Mouse (Mus musculus) ZHBTc4 (cell line): ENCODE measurements around the gene Rps4x.

ENCODE experiments used
- DNase-seq: peaks from one replicate; pipeline ENCODE4 v3.0.0-alpha.2; 2011; ENCODE audit warnings: low read depth, low spot score

Gene Rps4x

GRCm38 (mm10) chrX:102188712-102189497, at the start of gene Rps4x:
TSS of gene Rps4x (minus strand) at chrX:102189394.
- peak; percentile 85 for DNase-seq

- DNase-seq = peak; percentile 78
Observed at GRCm38 (mm10) chrX:102219126-102219525, 29.9 kb upstream of the Rps4x start.

GRCm38 (mm10) chrX:102215356-102215755, 26.2 kb upstream of the Rps4x start:
- peak; percentile 81 for DNase-seq

GRCm38 (mm10) chrX:102190840-102191239, 1.6 kb upstream of the Rps4x start:
- DNase-seq = peak; percentile 11

GRCm38 (mm10) chrX:102189581-102189980, 387 bp upstream of the Rps4x start:
- DNase-seq = peak; percentile 3

GRCm38 (mm10) chrX:102187023-102187699, 2.0 kb downstream of the Rps4x start:
- DNase-seq = peak; percentile 33

- peak; percentile 42 for DNase-seq
Observed at GRCm38 (mm10) chrX:102182575-102182974, 6.6 kb downstream of the Rps4x start.

- DNase-seq = no peak
Observed at GRCm38 (mm10) chrX:102175538-102176287, 13.5 kb downstream of the Rps4x start.

GRCm38 (mm10) chrX:102170900-102171299, 18.3 kb downstream of the Rps4x start:
- DNase-seq = no peak

- peak; percentile 3 for DNase-seq
Observed at GRCm38 (mm10) chrX:102170135-102170534, 19.1 kb downstream of the Rps4x start.

- no peak for DNase-seq
Observed at GRCm38 (mm10) chrX:102169724-102170123, 19.5 kb downstream of the Rps4x start.

GRCm38 (mm10) chrX:102166986-102167385, 22.2 kb downstream of the Rps4x start:
- no peak for DNase-seq

GRCm38 (mm10) chrX:102166521-102166920, 22.7 kb downstream of the Rps4x start:
- DNase-seq = peak; percentile 5

GRCm38 (mm10) chrX:102163529-102163928, 25.7 kb downstream of the Rps4x start:
- no peak for DNase-seq

- peak; percentile 36 for DNase-seq
Observed at GRCm38 (mm10) chrX:102163096-102163495, 26.1 kb downstream of the Rps4x start.

- DNase-seq = no peak
Observed at GRCm38 (mm10) chrX:102160528-102160927, 28.7 kb downstream of the Rps4x start.

- DNase-seq = peak; percentile 63
Observed at GRCm38 (mm10) chrX:102159778-102160177, 29.4 kb downstream of the Rps4x start.

GRCm38 (mm10) chrX:102157423-102157791, 31.8 kb downstream of the Rps4x start:
- DNase-seq = no peak

GRCm38 (mm10) chrX:102156618-102157422, 32.4 kb downstream of the Rps4x start, which contains the start of gene Ercc6l:
TSS of gene Ercc6l (minus strand) at chrX:102157091.
- peak; percentile 97 for DNase-seq

GRCm38 (mm10) chrX:102141157-102141556, 48.0 kb downstream of the Rps4x start:
- DNase-seq = no peak
